Mouse (Mus musculus) Patski (cell line): ENCODE measurements around the gene Epb41. TPM values are rescaled to one million over a fixed set of nuclear protein-coding genes. Genes with fewer than 3 reads are reported as not detected.

Experiments
- ATAC-seq: fragments of 100-300 bp; one replicate; pipeline ENCODE4 v1.8.0; 2021
- CTCF ChIA-PET: fragments of 350-600 bp; sonication (Branson Sonifier 250); formaldehyde crosslinking; loops from one replicate; lab custom pipeline; 2022; ENCODE audit warnings: inconsistent platforms; lab: Charles Lee
- POLR2A ChIA-PET: fragments of 350-600 bp; sonication (Branson Sonifier 250); formaldehyde crosslinking; loops from one replicate; lab custom pipeline; 2022; ENCODE audit warnings: antibody characterized with exemption, inconsistent platforms; lab: Charles Lee
- DNase-seq: peaks from one replicate; pipeline ENCODE4 v3.0.0-alpha.2; 2011; ENCODE audit warnings: low read depth, low spot score
- H3K27me3 ChIP-seq: fragments of 371-371 bp; one replicate; pipeline ENCODE4 v1.5.1; 2021
- CTCF ChIP-seq: fragments of 100-300 bp; IDR thresholded peaks from one replicate; pipeline ENCODE4 v1.5.1; 2021
- in situ Hi-C: fragments of 300-500 bp; cut with MboI; formaldehyde crosslinking; loops from 3 replicates; pipeline ENCODE4 v1.11.1; 2018; ENCODE audit warnings: low pct_unique_long_range_greater_than_20kb, mixed read lengths
- polyA plus RNA-seq: library from polyadenylated mRNA; unstranded; gene quantifications from one replicate; pipeline ENCODE4 v1.2.3, GENCODE M21; 2021

Gene Epb41
- polyA plus RNA-seq, 1 experiment from 2014 or later, result 53.5 TPM

- no peaks in the 10 kb centered on the region for H3K27me3 ChIP-seq
- no peak for DNase-seq
- TF ChIP-seq CTCF, result no peak
- CTCF ChIA-PET, result no interaction called here
- in situ Hi-C loops, result loop anchor here (25.0 kb wide), 1 partner anchor 1892 kb away; no protein-coding TSS in a partner anchor
- POLR2A ChIA-PET, result no interaction called here
- ATAC-seq, result no peak
Observed at GRCm38 (mm10) chr4:132095043-132095442, 19.9 kb upstream of the Epb41 start.

GRCm38 (mm10) chr4:132093928-132094327 is 18.8 kb upstream of the Epb41 start:
- no peak for ATAC-seq
- no peak for DNase-seq
- no peak for TF ChIP-seq CTCF
- no peaks in the 10 kb centered on the region for H3K27me3 ChIP-seq
- ChIA-PET POLR2A (no interaction called here), CTCF (interaction anchor here (1.2 kb wide), 1 partner anchor 84 kb away, joined by 3 read pairs; no protein-coding TSS in a partner anchor)
- in situ Hi-C loops, result loop anchor here (25.0 kb wide), 1 partner anchor 1893 kb away; no protein-coding TSS in a partner anchor

GRCm38 (mm10) chr4:132093136-132093535 is 18.0 kb upstream of the Epb41 start:
- no peaks in the 10 kb centered on the region for H3K27me3 ChIP-seq
- no peak for ATAC-seq
- POLR2A ChIA-PET, result no interaction called here
- CTCF ChIA-PET, result interaction anchor here (1.2 to 1.6 kb wide), 2 partner anchors 84 to 85 kb away, joined by 3 read pairs; no protein-coding TSS in a partner anchor
- in situ Hi-C loops, result loop anchor here (25.0 kb wide), 1 partner anchor 1894 kb away; no protein-coding TSS in a partner anchor
- no peak for DNase-seq
- TF ChIP-seq CTCF, result no peak

GRCm38 (mm10) chr4:132088921-132089320 is 13.8 kb upstream of the Epb41 start:
- ATAC-seq (no peak), DNase-seq (no peak)
- no peaks in the 10 kb centered on the region for H3K27me3 ChIP-seq
- in situ Hi-C loops, result loop anchor here (5.0 to 25.0 kb wide), 4 partner anchors 88 to 1898 kb away; partner anchors contain the start of gene Gmeb1
- ChIA-PET POLR2A (interaction anchor here (0.5 kb wide), 1 partner anchor 186 kb away, joined by 3 read pairs; no protein-coding TSS in a partner anchor), CTCF (interaction anchor here (1.0 to 2.2 kb wide), 4 partner anchors 9 to 112 kb away, joined by 3 to 9 read pairs (median 4); no protein-coding TSS in a partner anchor)
- peak; percentile 53 for TF ChIP-seq CTCF

- ChIA-PET CTCF (no interaction called here), POLR2A (no interaction called here)
- H3K27me3 ChIP-seq, result no peaks in the 10 kb centered on the region
- in situ Hi-C loops, result loop anchor here (5.0 to 25.0 kb wide), 4 partner anchors 92 to 1902 kb away; partner anchors contain the start of gene Gmeb1
- ATAC-seq, result no peak
- TF ChIP-seq CTCF, result no peak
- DNase-seq, result no peak
Observed at GRCm38 (mm10) chr4:132085114-132085513, 10.0 kb upstream of the Epb41 start.

- ATAC-seq (no peak), DNase-seq (no peak)
- no peaks in the 10 kb centered on the region for H3K27me3 ChIP-seq
- TF ChIP-seq CTCF, result no peak
- in situ Hi-C loops, result loop anchor here (10.0 to 25.0 kb wide), 3 partner anchors 176 to 1907 kb away; partner anchors contain the start of gene Gmeb1
- ChIA-PET POLR2A (no interaction called here), CTCF (interaction anchor here (0.8 to 2.6 kb wide), 10 partner anchors 8 to 167 kb away, joined by 3 to 17 read pairs (median 4); no protein-coding TSS in a partner anchor)
Observed at GRCm38 (mm10) chr4:132080492-132080983, 5.4 kb upstream of the Epb41 start.

GRCm38 (mm10) chr4:132079555-132080275 is 4.6 kb upstream of the Epb41 start:
- no peak for TF ChIP-seq CTCF
- H3K27me3 ChIP-seq, result no peaks in the 10 kb centered on the region
- ChIA-PET CTCF (interaction anchor here (0.7 to 2.6 kb wide), 11 partner anchors 9 to 175 kb away, joined by 3 to 17 read pairs (median 4); no protein-coding TSS in a partner anchor), POLR2A (no interaction called here)
- no peak for ATAC-seq
- no peak for DNase-seq
- in situ Hi-C loops, result loop anchor here (5.0 to 25.0 kb wide), 4 partner anchors 102 to 1908 kb away; partner anchors contain the start of gene Gmeb1

- CTCF ChIA-PET, result interaction anchor here (0.7 to 2.6 kb wide), 3 partner anchors 59 to 101 kb away, joined by 3 to 17 read pairs (median 3); no protein-coding TSS in a partner anchor
- no peaks in the 10 kb centered on the region for H3K27me3 ChIP-seq
- POLR2A ChIA-PET, result no interaction called here
- DNase-seq, result no peak
- in situ Hi-C loops, result loop anchor here (5.0 to 25.0 kb wide), 2 partner anchors 101 to 1909 kb away; no protein-coding TSS in a partner anchor
- no peak for ATAC-seq
- TF ChIP-seq CTCF, result no peak
Observed at GRCm38 (mm10) chr4:132078296-132078714, 3.2 kb upstream of the Epb41 start.

- TF ChIP-seq CTCF, result no peak
- ChIA-PET POLR2A (interaction anchor here (0.7 to 1.2 kb wide), 2 partner anchors 100 to 101 kb away, joined by 3 to 5 read pairs; no protein-coding TSS in a partner anchor), CTCF (no interaction called here)
- ATAC-seq, result no peak
- no peak for DNase-seq
- in situ Hi-C loops, result loop anchor here (5.0 to 25.0 kb wide), 2 partner anchors 100 to 1910 kb away; no protein-coding TSS in a partner anchor
- no peaks in the 10 kb centered on the region for H3K27me3 ChIP-seq
Observed at GRCm38 (mm10) chr4:132077445-132077844, 2.3 kb upstream of the Epb41 start.
